Mouse (Mus musculus) urinary bladder, postnatal 14 days (tissue): ENCODE results near the gene Arid5b.
"Not testable (repeated sequence)": the region's sequence is repeated elsewhere in the genome, so short reads cannot be mapped to it uniquely, and the experiment has no call there.

Source experiments
- DNase-seq: peaks from one replicate; pipeline ENCODE4 v3.0.0; 2021; ENCODE audit warnings: low spot score

The Arid5b gene

GRCm38 (mm10) chr10:68110607-68111006 is 167.9 kb downstream of the Arid5b start:
- DNase-seq: no peak

- no peak for DNase-seq
These were observed 168.4 kb downstream of the Arid5b start for GRCm38 (mm10) chr10:68110182-68110581.

- no peak for DNase-seq
These were observed 168.9 kb downstream of the Arid5b start for GRCm38 (mm10) chr10:68109651-68110050.

- no peak for DNase-seq
These were observed 170.8 kb downstream of the Arid5b start for GRCm38 (mm10) chr10:68107716-68108115.

- DNase-seq: no peak
These were observed 172.1 kb downstream of the Arid5b start for GRCm38 (mm10) chr10:68106351-68106950.

GRCm38 (mm10) chr10:68104881-68105781 is 173.4 kb downstream of the Arid5b start:
- DNase-seq: no peak

GRCm38 (mm10) chr10:68104481-68104880 is 174.1 kb downstream of the Arid5b start:
- no peak for DNase-seq

- peak; percentile 72 for DNase-seq
These were observed 174.6 kb downstream of the Arid5b start for GRCm38 (mm10) chr10:68103988-68104387.

GRCm38 (mm10) chr10:68103078-68103855 is 175.3 kb downstream of the Arid5b start:
- DNase-seq: no peak

GRCm38 (mm10) chr10:68102566-68102965 is 176.0 kb downstream of the Arid5b start:
- DNase-seq: no peak

GRCm38 (mm10) chr10:68101251-68101650 is 177.3 kb downstream of the Arid5b start:
- DNase-seq: no peak

GRCm38 (mm10) chr10:68100506-68100905 is 178.0 kb downstream of the Arid5b start:
- DNase-seq: no peak

GRCm38 (mm10) chr10:68099801-68100200 is 178.7 kb downstream of the Arid5b start:
- not testable (repeated sequence) for DNase-seq

GRCm38 (mm10) chr10:68097821-68098675 is 180.5 kb downstream of the Arid5b start:
- DNase-seq: no peak

GRCm38 (mm10) chr10:68096395-68096794 is 182.1 kb downstream of the Arid5b start:
- DNase-seq: no peak

GRCm38 (mm10) chr10:68095136-68095535 is 183.4 kb downstream of the Arid5b start:
- no peak for DNase-seq

- no peak for DNase-seq
These were observed 185.0 kb downstream of the Arid5b start for GRCm38 (mm10) chr10:68093496-68093895.

- DNase-seq: no peak
These were observed 186.7 kb downstream of the Arid5b start for GRCm38 (mm10) chr10:68091840-68092239.

- DNase-seq: no peak
These were observed 187.5 kb downstream of the Arid5b start for GRCm38 (mm10) chr10:68091011-68091410.

GRCm38 (mm10) chr10:68090544-68090943 is 188.0 kb downstream of the Arid5b start:
- DNase-seq: no peak

GRCm38 (mm10) chr10:68090197-68090535 is 188.4 kb downstream of the Arid5b start:
- DNase-seq: peak; percentile 68
